ENCODE assay signal across 8 mouse cellular contexts in the genomic region with DNA sequence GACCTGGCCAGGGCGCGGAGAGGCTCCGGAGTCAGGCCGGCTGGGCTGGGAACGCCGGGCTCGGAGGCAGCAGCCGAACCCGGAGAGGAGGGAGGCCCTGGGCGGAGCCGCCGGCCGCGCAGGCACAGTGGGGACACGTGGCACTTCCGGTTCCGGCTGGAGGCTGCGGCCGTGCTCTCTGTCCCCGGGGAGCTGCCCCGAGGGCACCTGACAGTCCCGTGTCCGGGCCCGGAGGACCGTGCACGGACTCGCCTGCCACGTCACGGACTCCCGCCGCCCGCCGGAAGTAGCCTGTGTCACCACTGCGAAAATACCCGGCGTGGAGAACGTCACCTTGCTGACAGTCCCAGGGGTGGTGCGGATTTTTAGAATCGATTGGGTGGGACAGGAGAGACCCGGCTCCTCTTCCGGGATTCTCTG. TPM values are rescaled to one million over a fixed set of nuclear protein-coding genes. Genes with fewer than 3 reads are reported as not detected.
DNase-seq lines count a peak whose midpoint lies in the region; ATAC-seq lines count a peak whose summit lies in the region.

No protein-coding gene starts in this region.

- intact Hi-C loops in gastrocnemius, postnatal 14 days (cut with DNase I; ENCODE audit: low total_unique reads), result no loop called here
- intact Hi-C loops in left cerebral cortex, postnatal 10 days (cut with DNase I), result no loop called here

- DNase-seq in adrenal gland, adult 18-20 months (ENCODE audit: low spot score in 2 of 2), result peak; percentile 92 to 93
- peak; percentile 92 for DNase-seq in embryo, embryonic 10.5 days (ENCODE audit: low spot score)
- DNase-seq in gastrocnemius, postnatal 14 days, result peak; percentile 96
- DNase-seq in left cerebral cortex, postnatal 10 days (ENCODE audit: extremely low spot score in 1 of 2, low spot score in 2 of 2), result peak; percentile 81 to 96
- DNase-seq in right cerebral cortex, postnatal 10 days (ENCODE audit: low spot score in 2 of 2), result peak; percentile 93
- peak; percentile 93 for DNase-seq in urinary bladder, postnatal 14 days (ENCODE audit: low spot score)

- peak; percentile 81 for ATAC-seq in inflammation-experienced regulatory T-cells, adult 6 months
- ATAC-seq in megakaryocyte progenitor cell, adult 5-6 weeks (replicated peaks; ENCODE audit: poor library complexity), result peak; percentile 95

RNA-seq across cellular contexts. Expression of gene Sec24a, which starts 7.1 kb away (rescaled TPM):
- 10 to 100 TPM; 33.2 to 47.2 TPM for total RNA-seq in adrenal gland, adult 18-20 months (2021)
- 10 to 100 TPM; 22.9 to 35.1 TPM for total RNA-seq in gastrocnemius, postnatal 14 days (2021)
- 10 to 100 TPM; 15.3 to 22.3 (median 19.0) TPM for polyA plus RNA-seq in inflammation-experienced regulatory T-cells, adult 6 months (2017; shearing (Covaris generic))
- total RNA-seq in left cerebral cortex, postnatal 10 days (2021), result 10 to 100 TPM; 24.4 to 25.8 TPM
- 24.6 and 29.6 TPM in 2 replicates for total RNA-seq in megakaryocyte progenitor cell, adult 5-6 weeks (2015)
- 4.9 and 7.5 TPM in 2 replicates for total RNA-seq in megakaryocyte progenitor cell, adult 5-6 weeks (2017)

RNA-seq across cellular contexts. Expression of gene Sar1b, which starts 7.1 kb away (rescaled TPM):
- total RNA-seq in adrenal gland, adult 18-20 months (2021), result 100 to 1,000 TPM; 109 to 110 TPM
- 100 to 1,000 TPM; 212 to 254 TPM for total RNA-seq in gastrocnemius, postnatal 14 days (2021)
- 100 to 1,000 TPM; 128 to 162 (median 150) TPM for polyA plus RNA-seq in inflammation-experienced regulatory T-cells, adult 6 months (2017; shearing (Covaris generic))
- total RNA-seq in left cerebral cortex, postnatal 10 days (2021), result 10 to 100 TPM; 79.6 to 80.6 TPM
- 123 and 132 TPM in 2 replicates for total RNA-seq in megakaryocyte progenitor cell, adult 5-6 weeks (2015)
- 62.7 and 74.4 TPM in 2 replicates for total RNA-seq in megakaryocyte progenitor cell, adult 5-6 weeks (2017)

Comparison
In these comparisons a context has a peak if more than half of its experiments do, and no peak if none do; other contexts are left out.
1. Peak in every context shown above with its lines: DNase-seq and ATAC-seq.